Mouse (Mus musculus) myocyte (in vitro differentiated cells): Measurements from ENCODE around the gene Cmas.

ENCODE experiments used
- CEBPB ChIP-seq: IDR thresholded peaks from 2 replicates; pipeline ENCODE4 v1.6.1; 2011; ENCODE audit warnings: mild to moderate bottlenecking, moderate library complexity; ENCODE audit not compliant: poor library complexity, insufficient read depth, severe bottlenecking
- E2F4 ChIP-seq: IDR thresholded peaks from one replicate; pipeline ENCODE4 v1.6.1; 2011; ENCODE audit warnings: mild to moderate bottlenecking, control low read depth, moderate library complexity; ENCODE audit not compliant: insufficient read depth
- MAX ChIP-seq: IDR thresholded peaks from one replicate; pipeline ENCODE4 v1.6.1; 2011; ENCODE audit warnings: low read depth, mild to moderate bottlenecking, control low read depth
- MYOD1 ChIP-seq, 3 experiments: IDR thresholded peaks; one replicate each; pipeline ENCODE4 v1.6.1; 2011; ENCODE audit warnings: control low read depth in 2 of 3, low read depth in 2 of 3, mild to moderate bottlenecking in 2 of 3, moderate library complexity in 1 of 3; ENCODE audit not compliant: insufficient read length in 2 of 3, control insufficient read depth in 1 of 3
- MYOG ChIP-seq, 3 experiments: IDR thresholded peaks; one replicate each; pipeline ENCODE4 v1.6.1; 2011; ENCODE audit warnings: control low read depth in 2 of 3, low read depth in 2 of 3, mild to moderate bottlenecking in 2 of 3; ENCODE audit not compliant: insufficient read length in 2 of 3, control insufficient read depth in 1 of 3, insufficient read depth in 1 of 3
- POLR2A ChIP-seq: IDR thresholded peaks from one replicate; pipeline ENCODE4 v1.6.1; 2011; ENCODE audit warnings: low read depth, mild to moderate bottlenecking, control low read depth, moderate library complexity; ENCODE audit not compliant: insufficient read length
- POLR2AphosphoS2 ChIP-seq: IDR thresholded peaks from one replicate; pipeline ENCODE4 v1.6.1; 2011; ENCODE audit warnings: low read depth, control low read depth; ENCODE audit not compliant: insufficient read length
- SRF ChIP-seq: IDR thresholded peaks from one replicate; pipeline ENCODE4 v1.6.1; 2011; ENCODE audit warnings: low read depth; ENCODE audit not compliant: control insufficient read depth, insufficient read length
- TCF12 ChIP-seq: IDR thresholded peaks from one replicate; pipeline ENCODE4 v1.6.1; 2011; ENCODE audit warnings: mild to moderate bottlenecking, control low read depth; ENCODE audit not compliant: poor library complexity, insufficient read depth, severe bottlenecking
- USF1 ChIP-seq: IDR thresholded peaks from one replicate; pipeline ENCODE4 v1.6.1; 2011; ENCODE audit warnings: low read depth, mild to moderate bottlenecking, control low read depth, moderate library complexity

GRCm38 (mm10) chr6:142756507-142757333 lies at the start of gene Cmas:
- TF ChIP-seq MAX, result no peak
- TF ChIP-seq E2F4, result no peak
- peak in 2 of 3 experiments; percentile 25 to 72 for TF ChIP-seq MYOD1 (IDR thresholded peaks at IDR 0.05; ENCODE audit: control insufficient read depth in 1 of 3, insufficient read length in 2 of 3, low read depth in 2 of 3)
- peak; percentile 68 for TF ChIP-seq POLR2A
- TF ChIP-seq USF1, result no peak
- TF ChIP-seq TCF12, result no peak
- no peak for TF ChIP-seq CEBPB
- peak; percentile 54 for TF ChIP-seq POLR2AphosphoS2
- TF ChIP-seq MYOG (IDR thresholded peaks at IDR 0.05; ENCODE audit: control insufficient read depth in 1 of 3, insufficient read depth in 1 of 3, insufficient read length in 2 of 3, low read depth in 2 of 3), result peak in 2 of 3 experiments; percentile 76 to 80
- no peak for TF ChIP-seq SRF
